Mouse (Mus musculus): Measurements from ENCODE around the gene Cers6.
A peak's percentile ranks its signal among the peaks of the same experiment; 100 is the strongest.

The Cers6 gene

GRCm38 (mm10) chr2:69024856-69025255, 163.6 kb downstream of the Cers6 start:
- no peaks in the 10 kb centered on the region for H3K36me3 ChIP-seq (ENCODE audit: insufficient read depth, low read length)
- H3K4me3 ChIP-seq (replicated peaks; ENCODE audit: low read length) = no peak overlapping the region
- no peaks in the 10 kb centered on the region for H3K27me3 ChIP-seq (ENCODE audit: insufficient read depth, low read length)
- H3K9me3 ChIP-seq (ENCODE audit: low read length) = no peaks in the 10 kb centered on the region
- TF ChIP-seq CTCF (conservative IDR thresholded peaks at IDR 0.05; ENCODE audit: low read length) = no peak
- TF ChIP-seq NANOG (IDR thresholded peaks at IDR 0.05; ENCODE audit: borderline replicate concordance, low read length) = no peak
- no peak for TF ChIP-seq POU5F1 (IDR thresholded peaks at IDR 0.05; ENCODE audit: borderline replicate concordance, low read length)
- no peaks in the 10 kb centered on the region for H3K4me1 ChIP-seq (replicated peaks; ENCODE audit: low read depth, low read length)

- no peaks in the 10 kb centered on the region for H3K36me3 ChIP-seq (ENCODE audit: insufficient read depth, low read length)
- H3K4me1 ChIP-seq (replicated peaks; ENCODE audit: low read depth, low read length) = peaks cover 5% of the 10 kb centered on the region
- no peak overlapping the region for H3K4me3 ChIP-seq (replicated peaks; ENCODE audit: low read length)
- H3K27me3 ChIP-seq (ENCODE audit: insufficient read depth, low read length) = no peaks in the 10 kb centered on the region
- TF ChIP-seq CTCF (conservative IDR thresholded peaks at IDR 0.05; ENCODE audit: low read length) (no peak), NANOG (IDR thresholded peaks at IDR 0.05; ENCODE audit: borderline replicate concordance, low read length) (no peak)
- no peaks in the 10 kb centered on the region for H3K9me3 ChIP-seq (ENCODE audit: low read length)
These were observed 171.3 kb downstream of the Cers6 start for GRCm38 (mm10) chr2:69032562-69032961.

GRCm38 (mm10) chr2:69035457-69035856, 174.2 kb downstream of the Cers6 start:
- Histone ChIP-seq H3K9me3 (ENCODE audit: low read length) (peaks cover 10% of the 10 kb centered on the region), H3K4me1 (replicated peaks; ENCODE audit: low read depth, low read length) (peaks cover 5% of the 10 kb centered on the region), H3K4me3 (replicated peaks; ENCODE audit: low read length) (no peak overlapping the region), H3K36me3 (ENCODE audit: insufficient read depth, low read length) (no peaks in the 10 kb centered on the region), H3K27me3 (ENCODE audit: insufficient read depth, low read length) (no peaks in the 10 kb centered on the region)
- TF ChIP-seq CTCF (conservative IDR thresholded peaks at IDR 0.05; ENCODE audit: low read length) = no peak
- peak; percentile 32; the same call in 1 of the 2 replicates for TF ChIP-seq NANOG (IDR thresholded peaks at IDR 0.05; ENCODE audit: borderline replicate concordance, low read length)

GRCm38 (mm10) chr2:69037362-69037761, 176.1 kb downstream of the Cers6 start:
- no peak overlapping the region for H3K4me3 ChIP-seq (replicated peaks; ENCODE audit: low read length)
- TF ChIP-seq POU5F1 (IDR thresholded peaks at IDR 0.05; ENCODE audit: borderline replicate concordance, low read length) (no peak), CTCF (conservative IDR thresholded peaks at IDR 0.05; ENCODE audit: low read length) (no peak)
- H3K27me3 ChIP-seq (ENCODE audit: insufficient read depth, low read length) = no peaks in the 10 kb centered on the region
- H3K9me3 ChIP-seq (ENCODE audit: low read length) = peaks cover 10% of the 10 kb centered on the region
- H3K4me1 ChIP-seq (replicated peaks; ENCODE audit: low read depth, low read length) = peaks cover 5% of the 10 kb centered on the region
- H3K36me3 ChIP-seq (ENCODE audit: insufficient read depth, low read length) = no peaks in the 10 kb centered on the region

- no peak overlapping the region for H3K4me3 ChIP-seq (replicated peaks; ENCODE audit: low read length)
- no peaks in the 10 kb centered on the region for H3K27me3 ChIP-seq (ENCODE audit: insufficient read depth, low read length)
- TF ChIP-seq CTCF (conservative IDR thresholded peaks at IDR 0.05; ENCODE audit: low read length) (no peak), NANOG (IDR thresholded peaks at IDR 0.05; ENCODE audit: borderline replicate concordance, low read length) (no peak), POU5F1 (IDR thresholded peaks at IDR 0.05; ENCODE audit: borderline replicate concordance, low read length) (no peak)
- peaks cover 10% of the 10 kb centered on the region for H3K9me3 ChIP-seq (ENCODE audit: low read length)
- no peaks in the 10 kb centered on the region for H3K36me3 ChIP-seq (ENCODE audit: insufficient read depth, low read length)
- H3K4me1 ChIP-seq (replicated peaks; ENCODE audit: low read depth, low read length) = peaks cover 35% of the 10 kb centered on the region
These were observed 181.3 kb downstream of the Cers6 start for GRCm38 (mm10) chr2:69042327-69043106.

- no peaks in the 10 kb centered on the region for H3K27me3 ChIP-seq (ENCODE audit: insufficient read depth, low read length)
- H3K4me1 ChIP-seq (replicated peaks; ENCODE audit: low read depth, low read length) = peaks cover 45% of the 10 kb centered on the region
- no peak overlapping the region for H3K4me3 ChIP-seq (replicated peaks; ENCODE audit: low read length)
- no peaks in the 10 kb centered on the region for H3K36me3 ChIP-seq (ENCODE audit: insufficient read depth, low read length)
- H3K9me3 ChIP-seq (ENCODE audit: low read length) = peaks cover 10% of the 10 kb centered on the region
- TF ChIP-seq CTCF (conservative IDR thresholded peaks at IDR 0.05; ENCODE audit: low read length) = peak; percentile 48
- TF ChIP-seq NANOG (IDR thresholded peaks at IDR 0.05; ENCODE audit: borderline replicate concordance, low read length) = no peak
These were observed 182.3 kb downstream of the Cers6 start for GRCm38 (mm10) chr2:69043431-69044118.

- Histone ChIP-seq H3K27me3 (ENCODE audit: insufficient read depth, low read length) (no peaks in the 10 kb centered on the region), H3K9me3 (ENCODE audit: low read length) (no peaks in the 10 kb centered on the region), H3K36me3 (ENCODE audit: insufficient read depth, low read length) (no peaks in the 10 kb centered on the region), H3K4me3 (replicated peaks; ENCODE audit: low read length) (no peak overlapping the region), H3K4me1 (replicated peaks; ENCODE audit: low read depth, low read length) (peaks cover 69% of the 10 kb centered on the region)
- TF ChIP-seq POU5F1 (IDR thresholded peaks at IDR 0.05; ENCODE audit: borderline replicate concordance, low read length) (no peak), CTCF (conservative IDR thresholded peaks at IDR 0.05; ENCODE audit: low read length) (no peak), NANOG (IDR thresholded peaks at IDR 0.05; ENCODE audit: borderline replicate concordance, low read length) (no peak)
These were observed 184.7 kb downstream of the Cers6 start for GRCm38 (mm10) chr2:69045926-69046325.

GRCm38 (mm10) chr2:69047297-69047696, 186.1 kb downstream of the Cers6 start:
- Histone ChIP-seq H3K9me3 (ENCODE audit: low read length) (no peaks in the 10 kb centered on the region), H3K4me3 (replicated peaks; ENCODE audit: low read length) (no peak overlapping the region), H3K4me1 (replicated peaks; ENCODE audit: low read depth, low read length) (peaks cover 74% of the 10 kb centered on the region), H3K27me3 (ENCODE audit: insufficient read depth, low read length) (no peaks in the 10 kb centered on the region), H3K36me3 (ENCODE audit: insufficient read depth, low read length) (no peaks in the 10 kb centered on the region)
- TF ChIP-seq NANOG (IDR thresholded peaks at IDR 0.05; ENCODE audit: borderline replicate concordance, low read length) = no peak

GRCm38 (mm10) chr2:69047805-69048204, 186.6 kb downstream of the Cers6 start:
- TF ChIP-seq POU5F1 (IDR thresholded peaks at IDR 0.05; ENCODE audit: borderline replicate concordance, low read length) (peak; percentile 76), NANOG (IDR thresholded peaks at IDR 0.05; ENCODE audit: borderline replicate concordance, low read length) (no peak; the same call in 1 of the 2 replicates)
- H3K9me3 ChIP-seq (ENCODE audit: low read length) = no peaks in the 10 kb centered on the region
- H3K4me1 ChIP-seq (replicated peaks; ENCODE audit: low read depth, low read length) = peaks cover 74% of the 10 kb centered on the region

More at GRCm38 (mm10) chr2:69047805-69048204, 186.6 kb downstream of the Cers6 start:
- Histone ChIP-seq H3K4me3 (replicated peaks; ENCODE audit: low read length) (no peak overlapping the region), H3K36me3 (ENCODE audit: insufficient read depth, low read length) (0 out of 2 replicates have a peak, but pooled peaks cover 3% of the 10 kb centered on the region), H3K27me3 (ENCODE audit: insufficient read depth, low read length) (no peaks in the 10 kb centered on the region)

Data from E14TG2a.4 (cell line).